Mouse (Mus musculus) heart, postnatal 0 days (tissue): Measurements from ENCODE around the gene Pde4c.

Source experiments
- CTCF ChIP-seq: IDR thresholded peaks from 2 replicates; pipeline ENCODE4 v1.5.1; 2016; ENCODE audit warnings: antibody characterized with exemption, control low read depth, low read depth
- EP300 ChIP-seq: IDR thresholded peaks from 2 replicates; pipeline ENCODE4 v1.6.1; 2016; ENCODE audit warnings: antibody characterized with exemption, low read depth

DNA sequence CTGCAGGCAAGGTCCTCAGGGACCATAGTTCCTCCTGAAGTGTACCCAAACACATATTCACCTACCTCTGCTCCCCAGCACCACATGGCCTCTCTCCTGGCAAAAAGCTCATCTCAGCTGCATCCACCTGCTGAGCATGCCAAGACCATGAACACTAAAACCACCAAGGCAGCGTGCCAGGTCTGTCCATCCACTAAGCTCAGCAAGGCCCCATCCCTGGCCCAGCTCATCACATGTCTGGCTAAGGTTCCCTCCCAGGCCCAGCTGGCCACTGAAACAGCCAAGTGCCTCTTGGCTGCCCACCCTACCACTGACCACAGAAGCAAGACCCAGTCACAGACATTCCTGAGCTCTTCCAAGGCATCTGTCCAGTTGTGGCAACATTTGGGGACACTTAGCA, 13.2 kb upstream of the Pde4c start:
- TF ChIP-seq CTCF, result no peak
- TF ChIP-seq EP300, result no peak
